Mouse (Mus musculus): ENCODE measurements around the gene Taar3. TPM values are rescaled to one million over a fixed set of nuclear protein-coding genes. Genes with fewer than 3 reads are reported as not detected.

Taar3 gene
- polyA plus RNA-seq, 1 experiment from 2014 or later = not detected

GRCm38 (mm10) chr10:23960444-23960915, 11.1 kb downstream of the Taar3 start, which contains the start of gene Taar4:
TSS of gene Taar4 (plus strand) at chr10:23960494.
- no peak for ATAC-seq (ENCODE audit: insufficient number of reproducible peaks, low FRiP score)
- no peak within 1 kb of the TSS for H3K4me3 ChIP-seq
- H3K9ac ChIP-seq = no peak within 1 kb of the TSS
- H3K27me3 ChIP-seq (replicated peaks) = no peaks in the 10 kb centered on the region
- H3K36me3 ChIP-seq = no peaks in the 10 kb centered on the region
- H3K27ac ChIP-seq (ENCODE audit: poor library complexity, severe bottlenecking) = no peak within 1 kb of the TSS
- 89% methylated on average over 13 of the region's 13 CpGs for WGBS
- no peak within 1 kb of the TSS for H3K4me2 ChIP-seq
- H3K4me1 ChIP-seq (replicated peaks) = no peaks in the 10 kb centered on the region
- no peaks in the 10 kb centered on the region for H3K9me3 ChIP-seq (replicated peaks)

DNA sequence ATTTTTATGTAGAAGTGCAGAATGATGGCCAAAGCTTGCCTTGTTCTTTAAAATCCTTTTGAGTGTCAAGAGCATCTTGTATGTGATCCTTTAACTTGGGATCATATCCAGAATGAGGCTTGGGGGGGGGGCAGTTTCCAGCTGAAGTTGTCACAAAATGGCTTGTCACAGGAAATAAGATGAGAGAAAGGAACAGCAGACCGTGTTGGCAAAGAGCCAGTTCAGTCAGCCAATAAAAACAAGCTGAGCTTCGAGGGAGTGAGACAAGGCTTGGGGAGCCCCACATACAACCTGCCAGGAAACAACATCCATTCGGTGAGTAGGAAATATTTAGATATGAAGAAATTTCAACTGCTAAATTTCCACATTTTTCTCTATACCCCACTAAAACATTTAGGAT, 14.1 kb downstream of the Taar3 start:
- Histone ChIP-seq H3K36me3 (no peaks in the 10 kb centered on the region), H3K9me3 (replicated peaks) (no peaks in the 10 kb centered on the region; the same call in 1 of the 2 replicates), H3K4me3 (no peak overlapping the region), H3K27ac (ENCODE audit: poor library complexity, severe bottlenecking) (no peak overlapping the region), H3K27me3 (replicated peaks) (no peaks in the 10 kb centered on the region), H3K4me1 (replicated peaks) (0 out of 2 replicates have a peak, but pooled peaks cover 1% of the 10 kb centered on the region), H3K9ac (no peak overlapping the region), H3K4me2 (no peak overlapping the region)
- WGBS = 49% methylated on average over 3 of the region's 3 CpGs
- peak; percentile 73 for ATAC-seq (ENCODE audit: insufficient number of reproducible peaks, low FRiP score)

DNA sequence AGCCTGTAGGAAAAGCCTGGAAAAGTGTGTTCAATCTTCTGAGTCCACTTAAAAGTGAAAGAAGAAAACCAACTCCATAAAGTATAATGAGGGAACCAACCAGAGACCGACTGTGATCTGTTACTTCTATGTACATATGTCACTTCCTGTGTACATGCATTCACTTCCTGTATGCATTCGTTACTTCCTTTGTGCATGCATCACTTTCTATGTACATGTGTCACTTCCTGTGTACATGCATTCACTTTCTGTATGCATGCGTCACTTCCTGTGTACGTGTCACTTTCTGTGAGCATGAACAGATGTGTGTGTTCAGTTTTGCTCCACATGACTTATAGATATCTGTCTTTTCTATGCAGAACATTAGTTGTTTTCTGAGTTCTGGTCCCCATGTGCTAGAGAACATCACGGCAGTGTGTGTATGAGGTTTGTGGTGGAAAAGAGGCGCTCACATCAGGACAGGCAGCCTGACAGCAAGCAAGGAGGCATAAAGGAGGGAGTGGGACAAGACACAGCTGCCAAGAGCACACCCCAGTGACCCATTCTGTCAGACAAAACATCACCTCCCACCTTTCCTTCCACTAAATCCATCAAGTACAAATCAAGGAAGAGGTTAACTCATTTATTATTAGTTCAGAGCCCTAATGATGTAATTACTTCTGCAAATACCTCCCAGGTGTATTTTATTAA, 15.7 kb downstream of the Taar3 start:
- no peak for ATAC-seq (ENCODE audit: insufficient number of reproducible peaks, low FRiP score)
- H3K36me3 ChIP-seq = no peaks in the 10 kb centered on the region
- H3K9me3 ChIP-seq (replicated peaks) = no peaks in the 10 kb centered on the region; the same call in 1 of the 2 replicates
- 0 out of 2 replicates have a peak, but pooled peaks cover 2% of the 10 kb centered on the region for H3K4me1 ChIP-seq (replicated peaks)
- no peak overlapping the region for H3K9ac ChIP-seq
- WGBS = 72% methylated on average over 6 of the region's 6 CpGs
- no peak overlapping the region for H3K4me2 ChIP-seq
- no peak overlapping the region for H3K4me3 ChIP-seq
- H3K27ac ChIP-seq (ENCODE audit: poor library complexity, severe bottlenecking) = no peak overlapping the region
- no peaks in the 10 kb centered on the region for H3K27me3 ChIP-seq (replicated peaks)

DNA sequence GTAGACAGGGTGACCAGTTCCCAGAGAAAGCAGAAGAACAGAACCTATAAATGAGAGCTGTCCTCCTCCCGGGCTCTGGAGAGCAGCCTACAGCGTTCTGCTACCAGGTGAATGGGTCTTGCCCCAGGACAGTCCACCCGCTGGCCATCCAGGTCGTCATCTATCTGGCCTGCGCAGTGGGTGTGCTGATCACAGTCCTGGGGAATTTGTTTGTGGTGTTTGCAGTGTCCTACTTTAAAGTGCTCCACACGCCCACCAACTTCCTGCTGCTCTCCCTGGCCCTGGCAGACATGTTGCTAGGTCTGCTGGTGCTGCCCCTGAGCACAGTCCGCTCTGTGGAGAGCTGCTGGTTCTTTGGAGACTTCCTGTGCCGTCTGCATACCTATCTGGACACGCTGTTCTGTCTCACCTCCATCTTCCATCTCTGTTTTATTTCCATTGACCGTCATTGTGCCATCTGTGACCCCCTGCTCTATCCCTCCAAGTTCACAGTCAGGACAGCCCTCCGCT, 21.4 kb downstream of the Taar3 start, which contains the start of gene Taar5:
Gene Taar5, plus strand, starts transcription at position 51 of the 510 bp plus-strand sequence.
- ATAC-seq (ENCODE audit: insufficient number of reproducible peaks, low FRiP score) = no peak
- Histone ChIP-seq H3K27ac (ENCODE audit: poor library complexity, severe bottlenecking) (no peak within 1 kb of the TSS), H3K4me2 (no peak within 1 kb of the TSS), H3K36me3 (no peaks in the 10 kb centered on the region), H3K9ac (no peak within 1 kb of the TSS), H3K4me3 (no peak within 1 kb of the TSS), H3K9me3 (replicated peaks) (no peaks in the 10 kb centered on the region; the same call in 1 of the 2 replicates), H3K27me3 (replicated peaks) (no peaks in the 10 kb centered on the region), H3K4me1 (replicated peaks) (0 out of 2 replicates have a peak, but pooled peaks cover 2% of the 10 kb centered on the region)
- WGBS = 82% methylated on average over 11 of the region's 11 CpGs

- no peaks in the 10 kb centered on the region; the same call in 1 of the 2 replicates for H3K9me3 ChIP-seq (replicated peaks)
- 80% methylated on average over 5 of the region's 5 CpGs for WGBS
These were observed 21.9 kb downstream of the Taar3 start for GRCm38 (mm10) chr10:23971256-23971655.

DNA sequence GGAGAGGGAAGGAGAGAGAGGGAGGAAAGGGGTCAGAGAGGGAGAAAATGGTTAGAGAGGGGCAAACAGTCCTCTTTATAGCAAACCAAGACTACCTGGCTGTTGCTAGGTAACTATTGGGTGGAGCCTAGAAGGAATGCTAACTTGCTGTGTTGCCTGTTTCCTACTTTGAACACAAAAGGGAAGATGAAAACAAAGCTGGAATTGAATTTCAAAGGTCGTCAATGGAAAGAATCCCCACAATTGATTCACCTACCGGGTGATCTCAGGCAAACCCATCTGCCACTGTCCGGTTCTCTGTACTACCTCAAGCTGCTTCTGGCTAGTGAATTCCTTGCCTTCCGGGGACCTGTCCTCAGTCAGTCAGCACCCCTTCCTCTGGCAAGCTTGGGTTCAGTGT, 28.6 kb downstream of the Taar3 start:
- no peak overlapping the region for H3K9ac ChIP-seq
- ATAC-seq (ENCODE audit: insufficient number of reproducible peaks, low FRiP score) = no peak
- no peaks in the 10 kb centered on the region for H3K9me3 ChIP-seq (replicated peaks)
- H3K27ac ChIP-seq (ENCODE audit: poor library complexity, severe bottlenecking) = no peak overlapping the region
- H3K4me1 ChIP-seq (replicated peaks) = no peaks in the 10 kb centered on the region
- no peaks in the 10 kb centered on the region for H3K36me3 ChIP-seq
- WGBS = 54% methylated on average over 4 of the region's 4 CpGs
- H3K4me3 ChIP-seq = no peak overlapping the region
- H3K4me2 ChIP-seq = no peak overlapping the region
- no peaks in the 10 kb centered on the region for H3K27me3 ChIP-seq (replicated peaks)

More at GRCm38 (mm10) chr10:23971256-23971655, 21.9 kb downstream of the Taar3 start:
- H3K4me3 ChIP-seq = no peak overlapping the region
- no peak overlapping the region for H3K4me2 ChIP-seq
- H3K36me3 ChIP-seq = no peaks in the 10 kb centered on the region
- H3K4me1 ChIP-seq (replicated peaks) = 0 out of 2 replicates have a peak, but pooled peaks cover 2% of the 10 kb centered on the region
- no peak for ATAC-seq (ENCODE audit: insufficient number of reproducible peaks, low FRiP score)
- H3K27ac ChIP-seq (ENCODE audit: poor library complexity, severe bottlenecking) = no peak overlapping the region
- no peak overlapping the region for H3K9ac ChIP-seq
- H3K27me3 ChIP-seq (replicated peaks) = no peaks in the 10 kb centered on the region

DNA sequence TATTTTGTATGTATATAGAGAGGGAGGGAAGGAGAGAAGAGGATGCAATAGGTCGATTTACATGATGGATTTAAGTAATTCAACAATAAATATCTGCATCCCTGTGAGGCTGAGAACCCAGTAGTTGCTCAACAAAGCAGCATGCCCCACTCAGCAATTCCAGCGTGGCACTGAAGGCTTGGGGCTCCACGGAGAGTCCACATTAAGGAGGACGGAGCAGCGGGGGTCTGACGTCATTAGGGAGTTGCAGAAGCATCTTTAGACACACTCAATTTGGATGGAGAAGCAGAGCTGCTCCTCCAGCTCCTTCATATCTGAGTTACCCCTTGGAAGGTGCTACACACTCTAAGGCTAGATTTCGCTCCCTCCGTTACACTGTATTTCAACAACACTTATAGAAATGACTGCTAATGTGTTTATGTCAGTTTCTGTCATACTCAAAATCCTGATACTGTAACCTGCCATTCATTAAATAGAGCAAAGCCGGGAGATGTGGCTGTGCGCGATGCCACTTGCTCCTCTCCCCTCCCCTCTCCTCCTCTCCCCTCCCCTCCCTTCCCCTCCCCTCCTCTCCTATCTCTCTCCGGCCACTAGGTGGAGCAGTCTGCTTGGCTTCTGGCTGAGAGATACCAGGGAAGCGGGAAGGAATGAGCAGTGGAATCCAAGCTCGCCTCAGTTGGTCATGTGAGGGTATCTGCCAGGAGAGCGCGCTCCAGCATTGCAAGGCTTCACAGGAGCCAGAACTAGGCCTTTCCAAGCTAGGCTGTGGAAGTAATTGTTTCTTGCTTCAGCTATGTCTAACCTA, 29.7 kb downstream of the Taar3 start:
- no peak overlapping the region for H3K4me2 ChIP-seq
- no peaks in the 10 kb centered on the region for H3K9me3 ChIP-seq (replicated peaks)
- H3K4me3 ChIP-seq = no peak overlapping the region
- no peaks in the 10 kb centered on the region for H3K4me1 ChIP-seq (replicated peaks)
- no peaks in the 10 kb centered on the region for H3K36me3 ChIP-seq
- H3K27ac ChIP-seq (ENCODE audit: poor library complexity, severe bottlenecking) = no peak overlapping the region
- ATAC-seq (ENCODE audit: insufficient number of reproducible peaks, low FRiP score) = peak; percentile 61
- no peak overlapping the region for H3K9ac ChIP-seq
- H3K27me3 ChIP-seq (replicated peaks) = no peaks in the 10 kb centered on the region
- 42% methylated on average over 16 of the region's 16 CpGs for WGBS

DNA sequence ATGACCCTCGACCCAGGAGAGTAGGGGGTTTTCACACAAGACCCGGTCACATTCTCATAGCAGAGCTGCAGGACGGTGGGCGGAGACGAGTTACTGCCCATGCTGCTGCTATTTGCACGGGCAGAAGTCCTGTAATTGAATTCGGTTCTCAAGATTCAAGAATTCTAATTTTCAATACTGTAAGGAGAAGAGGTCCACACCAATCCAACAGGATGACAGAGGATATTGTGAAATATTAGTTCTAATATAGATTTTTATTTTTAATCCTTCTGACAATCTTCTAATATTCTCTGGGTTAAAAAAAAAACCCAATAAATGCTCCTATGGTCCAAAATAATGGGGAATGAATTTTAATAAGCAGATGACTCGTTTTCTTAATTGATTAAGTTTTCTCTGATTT, 36.2 kb downstream of the Taar3 start, which contains the start of gene Taar6:
Gene Taar6, minus strand, starts transcription at position 101 of the 400 bp plus-strand sequence.
- Histone ChIP-seq H3K9me3 (replicated peaks) (0 out of 2 replicates have a peak, but pooled peaks cover 3% of the 10 kb centered on the region), H3K36me3 (no peaks in the 10 kb centered on the region), H3K4me1 (replicated peaks) (no peaks in the 10 kb centered on the region), H3K4me2 (no peak within 1 kb of the TSS), H3K4me3 (no peak within 1 kb of the TSS), H3K27me3 (replicated peaks) (no peaks in the 10 kb centered on the region), H3K9ac (no peak within 1 kb of the TSS), H3K27ac (ENCODE audit: poor library complexity, severe bottlenecking) (no peak within 1 kb of the TSS)
- 68% methylated on average over 8 of the region's 8 CpGs for WGBS
- ATAC-seq (ENCODE audit: insufficient number of reproducible peaks, low FRiP score) = no peak

- Histone ChIP-seq H3K36me3 (no peaks in the 10 kb centered on the region), H3K9ac (no peak overlapping the region), H3K4me1 (replicated peaks) (no peaks in the 10 kb centered on the region), H3K27me3 (replicated peaks) (no peaks in the 10 kb centered on the region), H3K9me3 (replicated peaks) (0 out of 2 replicates have a peak, but pooled peaks cover 3% of the 10 kb centered on the region), H3K27ac (ENCODE audit: poor library complexity, severe bottlenecking) (no peak overlapping the region), H3K4me2 (no peak overlapping the region), H3K4me3 (no peak overlapping the region)
- 73% methylated on average over 5 of the region's 5 CpGs for WGBS
- no peak for ATAC-seq (ENCODE audit: insufficient number of reproducible peaks, low FRiP score)
These were observed 37.1 kb downstream of the Taar3 start for GRCm38 (mm10) chr10:23986419-23986818.

GRCm38 (mm10) chr10:23993381-23993780, 44.0 kb downstream of the Taar3 start, which contains the start of gene Taar7a:
TSS of gene Taar7a (minus strand) at chr10:23993481.
- Histone ChIP-seq H3K27me3 (replicated peaks) (no peaks in the 10 kb centered on the region), H3K36me3 (no peaks in the 10 kb centered on the region), H3K4me2 (no peak within 1 kb of the TSS), H3K9me3 (replicated peaks) (0 out of 2 replicates have a peak, but pooled peaks cover 2% of the 10 kb centered on the region), H3K27ac (ENCODE audit: poor library complexity, severe bottlenecking) (no peak within 1 kb of the TSS), H3K9ac (no peak within 1 kb of the TSS), H3K4me3 (no peak within 1 kb of the TSS), H3K4me1 (replicated peaks) (no peaks in the 10 kb centered on the region)
- WGBS = 85% methylated on average over 3 of the region's 3 CpGs
- ATAC-seq (ENCODE audit: insufficient number of reproducible peaks, low FRiP score) = no peak

DNA sequence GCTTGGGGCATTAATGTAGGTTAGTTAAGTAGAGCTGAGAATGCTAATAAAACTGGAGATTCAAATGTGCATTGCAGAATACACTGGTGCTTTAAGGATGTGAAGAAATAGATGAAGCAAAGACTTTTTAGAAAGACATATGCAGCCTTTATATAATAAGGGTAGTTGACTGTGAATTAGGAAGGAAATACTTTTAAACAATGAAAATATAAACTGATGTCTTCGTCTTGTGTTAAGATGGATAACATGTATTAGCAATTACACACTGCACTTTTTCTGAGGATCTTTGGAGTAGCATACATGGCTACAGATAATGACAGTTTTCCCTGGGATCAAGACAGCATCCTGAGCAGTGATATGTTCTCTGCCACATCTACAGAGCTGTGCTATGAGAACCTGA, 50.3 kb downstream of the Taar3 start, which contains the start of gene Taar7b:
Gene Taar7b, plus strand, starts transcription at position 301 of the 400 bp plus-strand sequence.
- Histone ChIP-seq H3K9ac (no peak within 1 kb of the TSS), H3K4me1 (replicated peaks) (no peaks in the 10 kb centered on the region), H3K4me3 (no peak within 1 kb of the TSS), H3K27me3 (replicated peaks) (no peaks in the 10 kb centered on the region), H3K4me2 (no peak within 1 kb of the TSS), H3K27ac (ENCODE audit: poor library complexity, severe bottlenecking) (no peak within 1 kb of the TSS), H3K9me3 (replicated peaks) (no peaks in the 10 kb centered on the region), H3K36me3 (no peaks in the 10 kb centered on the region)
- 84% methylated on average over 1 of the region's 1 CpGs for WGBS
- ATAC-seq (ENCODE audit: insufficient number of reproducible peaks, low FRiP score) = no peak

All from heart, embryonic 12.5 days (tissue).